Mouse (Mus musculus): ENCODE data around the gene Bcl2l11.

GRCm38 (mm10) chr2:128167930-128168329 is 42.1 kb downstream of the Bcl2l11 start:
- TF ChIP-seq CTCF (conservative IDR thresholded peaks at IDR 0.05; ENCODE audit: insufficient read depth, insufficient read length, low read depth, low read length) (no peak), POLR2A (IDR thresholded peaks at IDR 0.05; ENCODE audit: low read depth, low read length) (no peak)

All from kidney, adult 2 months (tissue).